Mouse (Mus musculus): Measurements from ENCODE around the gene Mtfr2.

DNA sequence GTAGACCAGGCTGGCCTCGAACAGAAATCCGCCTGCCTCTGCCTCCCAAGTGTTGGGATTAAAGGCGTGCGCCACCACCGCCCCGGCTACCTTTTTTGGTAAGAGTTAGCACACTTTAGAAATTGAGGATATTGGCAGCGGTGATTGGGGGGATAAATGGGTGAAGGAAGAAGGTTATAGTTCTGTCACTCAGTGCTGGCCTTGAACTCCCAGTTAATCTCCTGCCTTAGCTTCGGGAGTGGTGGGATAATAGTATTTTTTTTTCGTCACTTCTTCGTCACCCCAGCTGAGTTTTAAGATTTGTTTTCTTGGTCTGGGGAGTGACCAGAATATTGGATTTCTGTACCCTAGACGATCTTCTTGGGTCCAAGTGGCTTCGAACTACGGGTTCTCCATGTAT, 34.1 kb upstream of the Mtfr2 start:
- no peak for TF ChIP-seq POLR2A (IDR thresholded peaks at IDR 0.05; ENCODE audit: extremely low read depth, insufficient read depth, low read length)
- no peak for TF ChIP-seq CTCF (IDR thresholded peaks at IDR 0.05; ENCODE audit: extremely low read depth, insufficient read depth, low read length)
